Mouse (Mus musculus) kidney, adult 2 months (tissue): ENCODE measurements around the gene Kri1. TPM values are rescaled to one million over a fixed set of nuclear protein-coding genes. Genes with fewer than 3 reads are reported as not detected.

Experiments used
- DNase-seq: peaks from one replicate; pipeline ENCODE4 v3.0.0; 2021
- H3K27ac ChIP-seq: fragments of 200-500 bp; 2 replicates; pipeline ENCODE4 v1.5.1; 2012; ENCODE audit warnings: low read depth, low read length, control low read depth, inconsistent platforms; ENCODE audit not compliant: insufficient read depth
- H3K27me3 ChIP-seq: fragments of 200-500 bp; replicated peaks from 2 replicates; pipeline ENCODE4 v1.6.1; 2012; ENCODE audit warnings: mild to moderate bottlenecking, moderate library complexity, low read length, inconsistent platforms; ENCODE audit not compliant: control insufficient read depth, insufficient read depth
- H3K36me3 ChIP-seq: fragments of 200-500 bp; 2 replicates; pipeline ENCODE4 v1.6.1; 2012; ENCODE audit warnings: mild to moderate bottlenecking, moderate library complexity, low read length, inconsistent platforms; ENCODE audit not compliant: control insufficient read depth, insufficient read depth
- H3K4me1 ChIP-seq: fragments of 200-500 bp; 2 replicates; pipeline ENCODE4 v1.6.1; 2011; ENCODE audit warnings: low read length; ENCODE audit not compliant: control insufficient read depth, insufficient read depth
- H3K4me3 ChIP-seq: fragments of 200-500 bp; 2 replicates; pipeline ENCODE4 v1.5.1; 2011; ENCODE audit warnings: mild to moderate bottlenecking, low read depth, low read length, control low read depth; ENCODE audit not compliant: insufficient read depth
- CTCF ChIP-seq: fragments of 200-500 bp; conservative IDR thresholded peaks from 2 replicates; pipeline ENCODE4 v1.5.1; 2011; ENCODE audit warnings: low read depth, mild to moderate bottlenecking, control low read depth, low read length, moderate library complexity, mixed read lengths; ENCODE audit not compliant: insufficient read depth, insufficient read length
- POLR2A ChIP-seq: fragments of 200-500 bp; IDR thresholded peaks from one replicate; pipeline ENCODE4 v1.6.1; 2011; ENCODE audit warnings: low read depth, low read length, control low read depth
- WGBS: fragments of 180-500 bp; shearing (Covaris S2); methylation state at CpG from one replicate; pipeline ENCODE4 v1.1.7; 2018; 5-methylcytosine and 5-hydroxymethylcytosine counted together
- polyA plus RNA-seq: library from polyadenylated mRNA; depleted of rRNA; stranded (reverse); fragments of >200 nt; gene quantifications from 2 replicates; pipeline ENCODE4 v1.2.3, GENCODE M21; 2012; rRNA removed

Gene Kri1
- 14.2 and 15.9 TPM in 2 replicates for polyA plus RNA-seq

DNA sequence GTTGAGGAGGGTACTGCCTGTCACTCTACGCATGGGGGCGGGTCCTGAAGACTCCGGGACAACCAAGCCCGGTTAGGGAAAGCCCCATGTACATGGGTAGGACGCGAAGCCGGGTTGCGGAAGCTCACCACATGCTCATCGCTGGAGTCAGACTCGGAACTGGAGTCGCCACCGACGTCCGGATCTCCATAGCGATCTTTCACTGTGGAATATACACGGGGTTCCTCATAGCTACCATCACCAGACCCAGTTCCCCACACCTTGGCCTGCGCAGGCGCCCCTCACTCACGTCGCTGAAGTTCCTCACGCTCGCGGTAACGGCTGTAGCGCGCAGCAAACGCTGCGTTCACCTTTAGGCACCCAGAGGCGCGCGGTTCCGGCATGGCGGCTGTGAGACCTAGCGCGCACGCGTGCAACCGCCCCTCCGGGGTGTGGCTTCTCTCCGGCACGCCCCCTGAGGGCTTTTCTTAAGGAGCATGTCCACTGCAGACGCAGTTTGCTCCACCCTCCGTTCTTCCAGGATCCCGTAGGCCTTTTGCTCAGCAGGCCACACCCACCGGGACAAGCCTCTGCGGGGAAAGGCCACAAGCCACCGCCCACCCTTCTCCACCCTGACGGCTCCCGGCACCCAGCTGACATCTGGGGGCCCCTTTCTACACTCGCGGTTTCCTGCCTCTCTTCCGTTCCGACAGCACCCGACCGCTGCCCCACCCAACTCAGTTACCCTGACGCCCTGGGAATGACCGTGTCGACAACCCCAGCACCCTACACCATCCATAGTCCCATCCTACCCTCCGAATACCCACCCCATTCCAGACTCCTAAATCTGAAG lies at the start of gene Kri1:
Gene Kri1, minus strand, starts transcription at position 399 of the 832 bp plus-strand sequence.
- Histone ChIP-seq H3K4me1 (peaks cover 10% of the 10 kb centered on the region; the same call in 1 of the 2 replicates), H3K4me3 (peak within 1 kb of the TSS; percentile 77), H3K27me3 (no peaks in the 10 kb centered on the region), H3K27ac (peak within 1 kb of the TSS; percentile 83), H3K36me3 (no peaks in the 10 kb centered on the region)
- TF ChIP-seq CTCF (no peak), POLR2A (no peak)
- under 1% methylated on average over 59 of the region's 59 CpGs for WGBS
- peak; percentile 99 for DNase-seq

DNA sequence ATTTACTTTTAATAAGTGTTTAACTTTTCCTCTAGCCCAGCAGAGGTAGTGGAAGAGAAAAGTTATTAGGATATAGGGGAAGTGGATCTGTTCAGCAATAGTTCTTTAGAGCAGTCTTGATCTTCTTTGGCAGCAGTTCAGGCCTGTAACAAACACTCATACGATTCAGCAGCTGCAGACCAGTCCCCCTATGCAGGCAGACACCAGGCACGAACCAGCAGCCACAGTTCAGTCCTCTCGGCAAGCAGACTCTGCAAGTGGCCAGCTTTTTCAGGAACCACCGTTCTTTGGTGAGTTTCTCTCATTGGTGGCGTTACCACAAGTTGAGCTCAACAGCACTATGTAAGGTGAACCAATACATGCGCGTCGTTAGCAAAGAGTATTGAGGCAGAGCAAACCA lies 48.7 kb upstream of the Kri1 start:
- Histone ChIP-seq H3K27ac (no peak overlapping the region), H3K4me3 (no peak overlapping the region), H3K27me3 (no peaks in the 10 kb centered on the region), H3K36me3 (no peaks in the 10 kb centered on the region), H3K4me1 (no peaks in the 10 kb centered on the region)
- TF ChIP-seq POLR2A, result no peak
- no peak for TF ChIP-seq CTCF
- WGBS, result 81% methylated on average over 8 of the region's 8 CpGs
- DNase-seq, result no peak

DNA sequence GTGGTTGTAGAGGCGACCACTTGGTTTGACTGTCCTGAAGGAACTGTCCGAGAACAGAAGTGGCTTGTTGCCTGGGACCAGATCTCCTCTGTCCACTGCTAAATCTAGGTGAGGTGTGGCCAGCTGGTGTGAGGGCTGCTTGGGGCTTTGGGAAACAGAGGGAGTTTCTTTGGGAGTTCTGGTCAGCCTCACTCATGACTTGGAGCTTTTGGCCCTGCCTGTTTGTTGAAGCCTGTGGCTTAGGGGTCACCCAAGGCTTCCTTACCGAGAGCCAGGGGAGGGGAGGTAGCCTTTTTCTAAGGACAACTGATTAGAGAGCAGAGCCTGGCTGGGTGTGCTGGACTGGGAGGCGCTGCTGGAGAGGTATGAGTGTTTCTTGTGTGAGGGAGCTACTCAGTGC lies 47.6 kb upstream of the Kri1 start:
- H3K4me1 ChIP-seq, result no peaks in the 10 kb centered on the region
- no peaks in the 10 kb centered on the region for H3K27me3 ChIP-seq
- TF ChIP-seq POLR2A (no peak), CTCF (no peak)
- 88% methylated on average over 4 of the region's 4 CpGs for WGBS
- H3K4me3 ChIP-seq, result no peak overlapping the region
- DNase-seq, result no peak
- H3K27ac ChIP-seq, result no peak overlapping the region
- H3K36me3 ChIP-seq, result no peaks in the 10 kb centered on the region

DNA sequence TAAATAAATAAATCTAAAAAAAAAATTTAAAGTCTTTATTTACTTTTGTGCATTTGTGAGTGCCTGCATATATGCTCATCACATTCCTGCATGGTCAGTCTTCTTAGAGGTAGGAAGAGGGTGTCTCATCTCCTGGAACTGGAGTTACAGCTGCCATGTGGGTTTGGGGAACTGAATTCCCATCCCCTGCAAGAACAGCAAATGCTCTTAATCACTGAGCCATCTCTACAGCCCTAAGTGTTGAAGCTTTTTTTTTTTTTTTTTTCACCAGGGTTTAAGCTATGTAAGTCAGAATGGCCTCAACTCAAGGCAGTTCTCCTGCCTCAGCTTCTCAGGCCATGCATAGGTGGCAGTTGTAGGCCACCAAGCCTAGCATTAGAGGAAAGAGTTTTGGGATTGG lies 47.0 kb upstream of the Kri1 start:
- TF ChIP-seq CTCF, result no peak
- TF ChIP-seq POLR2A, result no peak
- no peak for DNase-seq
- no peaks in the 10 kb centered on the region for H3K27me3 ChIP-seq
- H3K27ac ChIP-seq, result no peak overlapping the region
- no peaks in the 10 kb centered on the region for H3K36me3 ChIP-seq
- H3K4me1 ChIP-seq, result no peaks in the 10 kb centered on the region
- H3K4me3 ChIP-seq, result no peak overlapping the region

DNA sequence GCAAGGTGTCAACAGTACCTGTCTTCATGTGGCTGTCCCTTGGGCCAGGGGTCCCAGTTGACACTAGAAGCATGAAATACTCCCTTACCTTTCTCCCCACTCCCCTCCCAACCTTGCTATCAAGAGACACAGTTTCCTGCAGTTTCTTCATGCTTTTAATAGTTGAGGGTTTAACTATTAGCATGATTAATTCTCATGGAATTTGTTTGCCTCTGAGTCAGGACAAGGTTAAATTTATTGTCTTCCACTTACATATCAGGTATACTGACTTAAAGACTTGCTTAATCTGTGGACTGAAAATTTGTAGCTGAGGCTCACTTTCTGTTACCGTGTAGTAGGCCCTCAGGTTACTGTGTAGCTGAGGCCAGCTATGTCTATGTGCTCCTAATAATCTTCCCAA lies 45.8 kb upstream of the Kri1 start:
- DNase-seq, result no peak
- Histone ChIP-seq H3K27me3 (no peaks in the 10 kb centered on the region), H3K36me3 (no peaks in the 10 kb centered on the region), H3K4me3 (no peak overlapping the region), H3K4me1 (no peaks in the 10 kb centered on the region), H3K27ac (no peak overlapping the region)
- no peak for TF ChIP-seq CTCF
- no peak for TF ChIP-seq POLR2A
- 45% methylated on average over 1 of the region's 1 CpGs for WGBS

DNA sequence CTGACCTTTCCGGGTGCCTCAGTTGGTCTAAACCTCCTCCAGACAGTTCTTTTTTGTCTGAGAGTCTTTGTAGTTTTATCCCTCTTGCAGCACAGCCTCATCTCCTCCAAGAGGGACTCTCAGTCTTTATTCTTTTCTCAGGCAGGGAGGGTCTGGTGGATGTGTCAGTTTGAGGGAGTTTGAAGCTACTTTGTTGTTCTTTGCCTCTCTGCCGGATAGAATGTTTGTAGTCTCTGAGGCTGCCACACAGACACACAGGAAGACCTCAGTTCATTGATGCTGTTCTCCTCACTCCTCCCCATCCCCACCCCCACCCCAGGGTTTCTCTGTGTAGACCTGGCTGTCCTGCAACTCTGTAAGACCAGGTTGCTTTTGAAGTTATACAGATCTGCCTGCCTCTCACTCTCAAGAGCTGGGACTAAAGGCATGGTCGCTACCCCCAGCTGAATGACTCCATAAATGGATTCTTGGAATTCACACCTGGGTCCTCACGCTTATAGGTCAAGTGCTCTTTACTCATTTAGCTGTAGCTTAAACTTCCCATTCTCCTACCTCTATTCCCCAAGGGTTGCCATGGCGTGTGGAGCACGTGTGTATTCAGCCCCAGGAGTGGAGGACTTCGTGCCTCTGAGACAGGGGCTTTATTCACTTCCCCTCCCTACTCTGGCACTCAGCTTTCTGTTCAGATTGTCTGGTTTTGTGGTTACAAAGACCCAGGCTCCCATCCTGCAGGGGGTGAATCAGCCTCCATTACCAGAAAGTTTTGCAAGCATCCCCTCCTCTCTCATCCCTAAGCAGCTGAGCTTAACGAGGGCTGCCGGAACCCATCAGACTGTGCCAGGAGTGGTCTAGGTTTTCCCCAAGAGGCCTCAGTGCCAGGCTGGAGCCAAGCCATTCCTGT lies 44.6 kb upstream of the Kri1 start:
- TF ChIP-seq CTCF, result no peak
- TF ChIP-seq POLR2A, result no peak
- Histone ChIP-seq H3K27me3 (no peaks in the 10 kb centered on the region), H3K4me3 (no peak overlapping the region), H3K36me3 (no peaks in the 10 kb centered on the region), H3K27ac (no peak overlapping the region), H3K4me1 (no peaks in the 10 kb centered on the region)
- 67% methylated on average over 9 of the region's 9 CpGs for WGBS
- no peak for DNase-seq

DNA sequence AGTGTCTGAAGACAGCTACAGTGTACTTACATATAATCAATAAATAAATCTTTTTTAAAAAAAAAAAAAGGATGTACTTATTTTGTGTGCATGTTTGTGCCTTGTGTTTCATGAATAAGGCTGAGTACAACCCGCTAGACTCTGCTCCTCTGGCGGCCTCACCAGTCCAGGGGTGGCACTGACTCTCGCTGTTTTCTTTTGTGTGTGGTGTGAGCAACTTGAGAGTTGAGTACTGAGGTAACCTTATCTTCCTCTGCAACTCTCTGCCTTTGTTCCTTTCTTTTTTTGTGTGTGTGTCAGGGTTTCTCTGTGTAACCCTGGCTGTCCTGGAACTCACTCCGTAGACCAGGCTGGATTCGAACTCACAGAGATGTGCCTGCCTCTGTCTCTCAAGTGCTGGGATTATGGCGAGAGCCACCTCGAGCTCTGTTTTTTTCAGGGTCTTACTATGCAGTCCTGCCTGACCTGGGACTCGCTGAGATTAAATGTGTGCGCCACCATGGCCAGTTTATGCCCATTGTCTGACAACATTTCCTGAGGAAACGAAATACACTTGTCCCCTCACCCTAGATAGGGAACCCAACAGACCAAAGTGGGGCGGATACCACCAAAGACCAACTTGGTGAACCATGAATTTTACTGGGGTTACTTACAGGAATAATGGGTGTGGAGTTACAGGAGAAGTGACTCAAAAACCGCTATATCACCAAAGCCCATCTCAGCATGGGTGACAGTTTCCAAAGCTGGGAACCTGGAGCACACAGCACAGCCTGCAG lies 43.8 kb upstream of the Kri1 start:
- H3K4me3 ChIP-seq, result no peak overlapping the region
- TF ChIP-seq CTCF (no peak), POLR2A (no peak)
- WGBS, result 82% methylated on average over 12 of the region's 12 CpGs
- H3K27ac ChIP-seq, result no peak overlapping the region
- DNase-seq, result no peak
- no peaks in the 10 kb centered on the region for H3K27me3 ChIP-seq
- no peaks in the 10 kb centered on the region for H3K4me1 ChIP-seq
- H3K36me3 ChIP-seq, result no peaks in the 10 kb centered on the region
